ENCODE assay signal across 20 mouse cellular contexts in the genomic region with DNA sequence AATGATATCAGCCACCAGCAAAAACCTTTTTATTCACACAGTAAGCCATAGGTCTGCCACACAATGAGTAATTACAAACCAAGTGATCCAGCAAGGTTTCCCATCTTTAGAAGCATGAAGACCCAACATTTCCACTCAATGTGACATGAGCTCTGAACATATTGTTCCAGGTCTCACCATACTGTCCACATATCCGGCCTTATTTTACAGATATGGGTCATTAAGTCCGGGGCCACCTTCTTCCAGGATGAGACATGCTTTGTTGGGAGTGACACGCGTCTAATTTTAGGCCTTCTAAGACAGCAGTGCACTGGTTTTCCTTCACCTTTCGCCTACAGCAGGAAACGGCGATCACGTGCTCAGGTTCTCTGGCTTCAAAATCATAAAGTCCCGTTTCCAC.
"Had no signal": no experiment of that assay in that cellular context is flagged by ENCODE, and none has a peak within 500 bp of the region (broad histone marks: within the 10 kb centered on the region; RNA-seq: fewer than 3 reads in every experiment).

No protein-coding gene starts in this region.

- H3K4me2 ChIP-seq: liver, embryonic 13.5 days; lung, embryonic 15.5 days; midbrain, embryonic 13.5 days; neural tube, embryonic 13.5 days; stomach, embryonic 15.5 days had no signal

- H3K4me1 ChIP-seq: megakaryocyte, embryonic 14.5 days had no signal

- DNase-seq: kidney, adult 18-20 months; kidney, postnatal 10 days; layer of hippocampus, adult 9-11 months; liver; liver, embryonic 13.5 days; lung, postnatal 10 days; lung, postnatal 36 days; retina, postnatal 1 day; right cerebral cortex, postnatal 25 days; spleen, adult 18-20 months; thymus, postnatal 25 days had no signal

- H3K27me3 ChIP-seq: liver, embryonic 13.5 days; lung, embryonic 15.5 days; stomach, embryonic 15.5 days had no signal

- H3K9ac ChIP-seq: liver, embryonic 13.5 days; lung, embryonic 15.5 days; midbrain, embryonic 13.5 days; neural tube, embryonic 13.5 days; stomach, embryonic 15.5 days had no signal

- H3K4me3 ChIP-seq: layer of hippocampus, adult 2 months; liver, embryonic 13.5 days; lung, embryonic 15.5 days; megakaryocyte, embryonic 14.5 days; midbrain, embryonic 10.5 days; midbrain, embryonic 13.5 days; myocyte; neural tube, embryonic 13.5 days; stomach, embryonic 15.5 days had no signal

- H3K36me3 ChIP-seq: liver, embryonic 13.5 days; lung, embryonic 15.5 days; midbrain, embryonic 10.5 days; midbrain, embryonic 13.5 days; neural tube, embryonic 13.5 days; stomach, embryonic 15.5 days had no signal

- ATAC-seq: midbrain, embryonic 13.5 days; midbrain, embryonic 16.5 days had no signal

- H3K9me3 ChIP-seq: liver, embryonic 13.5 days; lung, embryonic 15.5 days; megakaryocyte, embryonic 14.5 days; midbrain, embryonic 10.5 days; midbrain, embryonic 13.5 days; neural tube, embryonic 13.5 days; stomach, embryonic 15.5 days had no signal

- H3K27ac ChIP-seq: layer of hippocampus, adult 2 months; liver, embryonic 13.5 days; lung, embryonic 15.5 days; midbrain, embryonic 10.5 days; midbrain, embryonic 13.5 days; neural tube, embryonic 13.5 days had no signal
